Mouse (Mus musculus): ENCODE measurements around the gene Nktr. TPM values are rescaled to one million over a fixed set of nuclear protein-coding genes. Genes with fewer than 3 reads are reported as not detected.

Nktr gene
- polyA plus RNA-seq, 1 experiment from 2014 or later = 70.1 TPM

GRCm38 (mm10) chr9:121756785-121757184 is 37.8 kb downstream of the Nktr start:
- H3K9ac ChIP-seq = no peak overlapping the region
- H3K36me3 ChIP-seq = peaks cover 47% of the 10 kb centered on the region
- H3K27me3 ChIP-seq = no peaks in the 10 kb centered on the region
- peak overlapping the region; percentile 91; the same call in 1 of the 2 replicates for H3K27ac ChIP-seq
- no peak overlapping the region for H3K4me2 ChIP-seq
- WGBS = 86% methylated on average over 3 of the region's 3 CpGs
- no peak for ATAC-seq (ENCODE audit: insufficient number of reproducible peaks, insufficient read depth, low FRiP score, low TSS enrichment, low read depth)
- H3K4me3 ChIP-seq = no peak overlapping the region
- no peaks in the 10 kb centered on the region for H3K9me3 ChIP-seq
- peaks cover 43% of the 10 kb centered on the region for H3K4me1 ChIP-seq

- Histone ChIP-seq H3K4me3 (peak overlapping the region; percentile 87; the same call in 1 of the 2 replicates), H3K36me3 (peaks cover 45% of the 10 kb centered on the region), H3K27me3 (no peaks in the 10 kb centered on the region), H3K27ac (peak overlapping the region; percentile 91), H3K4me2 (peak overlapping the region; percentile 76), H3K9me3 (no peaks in the 10 kb centered on the region), H3K9ac (peak overlapping the region; percentile 95), H3K4me1 (peaks cover 49% of the 10 kb centered on the region)
- WGBS = 27% methylated on average over 3 of the region's 3 CpGs
- no peak for ATAC-seq (ENCODE audit: insufficient number of reproducible peaks, insufficient read depth, low FRiP score, low TSS enrichment, low read depth)
Observed at GRCm38 (mm10) chr9:121757432-121757831, 38.5 kb downstream of the Nktr start.

- H3K36me3 ChIP-seq = peaks cover 47% of the 10 kb centered on the region
- H3K4me1 ChIP-seq = peaks cover 49% of the 10 kb centered on the region
- peak; percentile 35; the same call in 1 of the 2 replicates for ATAC-seq (ENCODE audit: insufficient number of reproducible peaks, insufficient read depth, low FRiP score, low TSS enrichment, low read depth)
- peak overlapping the region; percentile 95 for H3K9ac ChIP-seq
- peak overlapping the region; percentile 87 for H3K4me3 ChIP-seq
- 27% methylated on average over 10 of the region's 10 CpGs for WGBS
- no peaks in the 10 kb centered on the region for H3K9me3 ChIP-seq
- peak overlapping the region; percentile 91 for H3K27ac ChIP-seq
- no peaks in the 10 kb centered on the region for H3K27me3 ChIP-seq
- peak overlapping the region; percentile 76 for H3K4me2 ChIP-seq
Observed at GRCm38 (mm10) chr9:121757835-121758814, 39.2 kb downstream of the Nktr start.

GRCm38 (mm10) chr9:121759091-121760081 is 40.4 kb downstream of the Nktr start, which contains the start of gene Zfp651:
Gene Zfp651, plus strand, starts transcription at chr9:121759330.
- H3K4me1 ChIP-seq = peaks cover 52% of the 10 kb centered on the region
- ATAC-seq (ENCODE audit: insufficient number of reproducible peaks, insufficient read depth, low FRiP score, low TSS enrichment, low read depth) = peak; percentile 66
- peak within 1 kb of the TSS; percentile 87 for H3K4me3 ChIP-seq
- peaks cover 48% of the 10 kb centered on the region for H3K36me3 ChIP-seq
- peak within 1 kb of the TSS; percentile 95 for H3K9ac ChIP-seq
- no peaks in the 10 kb centered on the region for H3K27me3 ChIP-seq
- H3K9me3 ChIP-seq = no peaks in the 10 kb centered on the region
- peak within 1 kb of the TSS; percentile 76 for H3K4me2 ChIP-seq
- peak within 1 kb of the TSS; percentile 91 for H3K27ac ChIP-seq
- under 1% methylated on average over 92 of the region's 97 CpGs for WGBS

- ATAC-seq (ENCODE audit: insufficient number of reproducible peaks, insufficient read depth, low FRiP score, low TSS enrichment, low read depth) = peak; percentile 33; the same call in 1 of the 2 replicates
Observed at GRCm38 (mm10) chr9:121760271-121761090, 41.5 kb downstream of the Nktr start.

GRCm38 (mm10) chr9:121761091-121761665 is 42.2 kb downstream of the Nktr start:
- peaks cover 50% of the 10 kb centered on the region for H3K4me1 ChIP-seq
- H3K36me3 ChIP-seq = peaks cover 48% of the 10 kb centered on the region
- H3K4me2 ChIP-seq = peak overlapping the region; percentile 76
- H3K27me3 ChIP-seq = no peaks in the 10 kb centered on the region
- H3K27ac ChIP-seq = peak overlapping the region; percentile 91; the same call in 1 of the 2 replicates
- ATAC-seq (ENCODE audit: insufficient number of reproducible peaks, insufficient read depth, low FRiP score, low TSS enrichment, low read depth) = no peak
- H3K9ac ChIP-seq = peak overlapping the region; percentile 95
- H3K9me3 ChIP-seq = no peaks in the 10 kb centered on the region
- H3K4me3 ChIP-seq = peak overlapping the region; percentile 87
- WGBS = 63% methylated on average over 10 of the region's 10 CpGs

More at GRCm38 (mm10) chr9:121760271-121761090, 41.5 kb downstream of the Nktr start:
- Histone ChIP-seq H3K4me2 (peak overlapping the region; percentile 76), H3K36me3 (peaks cover 48% of the 10 kb centered on the region), H3K4me1 (peaks cover 52% of the 10 kb centered on the region), H3K27me3 (no peaks in the 10 kb centered on the region), H3K9ac (peak overlapping the region; percentile 95), H3K9me3 (no peaks in the 10 kb centered on the region), H3K4me3 (peak overlapping the region; percentile 87), H3K27ac (peak overlapping the region; percentile 91)
- 2% methylated on average over 43 of the region's 43 CpGs for WGBS

GRCm38 (mm10) chr9:121761787-121762186 is 42.8 kb downstream of the Nktr start:
- Histone ChIP-seq H3K9ac (no peak overlapping the region), H3K27me3 (no peaks in the 10 kb centered on the region), H3K4me2 (peak overlapping the region; percentile 76; the same call in 1 of the 2 replicates), H3K27ac (no peak overlapping the region; the same call in 1 of the 2 replicates), H3K4me3 (no peak overlapping the region), H3K4me1 (peaks cover 47% of the 10 kb centered on the region), H3K9me3 (no peaks in the 10 kb centered on the region), H3K36me3 (peaks cover 50% of the 10 kb centered on the region)
- 63% methylated on average over 8 of the region's 8 CpGs for WGBS
- ATAC-seq (ENCODE audit: insufficient number of reproducible peaks, insufficient read depth, low FRiP score, low TSS enrichment, low read depth) = no peak

GRCm38 (mm10) chr9:121762248-121762647 is 43.3 kb downstream of the Nktr start:
- no peak overlapping the region for H3K27ac ChIP-seq
- no peaks in the 10 kb centered on the region for H3K27me3 ChIP-seq
- WGBS = 87% methylated on average over 10 of the region's 10 CpGs
- no peak overlapping the region for H3K9ac ChIP-seq
- no peak overlapping the region for H3K4me2 ChIP-seq
- H3K4me3 ChIP-seq = no peak overlapping the region
- H3K36me3 ChIP-seq = peaks cover 52% of the 10 kb centered on the region
- no peak for ATAC-seq (ENCODE audit: insufficient number of reproducible peaks, insufficient read depth, low FRiP score, low TSS enrichment, low read depth)
- no peaks in the 10 kb centered on the region for H3K9me3 ChIP-seq
- H3K4me1 ChIP-seq = peaks cover 44% of the 10 kb centered on the region

- Histone ChIP-seq H3K4me1 (peaks cover 44% of the 10 kb centered on the region), H3K4me3 (no peak overlapping the region), H3K4me2 (no peak overlapping the region), H3K27me3 (no peaks in the 10 kb centered on the region), H3K9me3 (no peaks in the 10 kb centered on the region), H3K9ac (0 out of 2 replicates have a peak overlapping the region, but pooled peaks have one; percentile 27), H3K27ac (no peak overlapping the region), H3K36me3 (peaks cover 57% of the 10 kb centered on the region)
- ATAC-seq (ENCODE audit: insufficient number of reproducible peaks, insufficient read depth, low FRiP score, low TSS enrichment, low read depth) = no peak
- WGBS = 90% methylated on average over 25 of the region's 25 CpGs
Observed at GRCm38 (mm10) chr9:121762761-121763160, 43.8 kb downstream of the Nktr start.

GRCm38 (mm10) chr9:121763716-121764115 is 44.7 kb downstream of the Nktr start:
- ATAC-seq (ENCODE audit: insufficient number of reproducible peaks, insufficient read depth, low FRiP score, low TSS enrichment, low read depth) = no peak
- 86% methylated on average over 19 of the region's 19 CpGs for WGBS
- H3K4me2 ChIP-seq = no peak overlapping the region
- H3K9ac ChIP-seq = peak overlapping the region; percentile 27; the same call in 1 of the 2 replicates
- peaks cover 39% of the 10 kb centered on the region for H3K4me1 ChIP-seq
- H3K36me3 ChIP-seq = peaks cover 67% of the 10 kb centered on the region
- H3K27me3 ChIP-seq = no peaks in the 10 kb centered on the region
- H3K4me3 ChIP-seq = no peak overlapping the region
- H3K27ac ChIP-seq = no peak overlapping the region
- H3K9me3 ChIP-seq = no peaks in the 10 kb centered on the region
